Mouse (Mus musculus) lung, postnatal 36 days (tissue): ENCODE data around the gene 1110002E22Rik.

Source experiments
- DNase-seq: peaks from one replicate; pipeline ENCODE4 v3.0.0; 2022; ENCODE audit warnings: mixed read lengths

1110002E22Rik gene

DNA sequence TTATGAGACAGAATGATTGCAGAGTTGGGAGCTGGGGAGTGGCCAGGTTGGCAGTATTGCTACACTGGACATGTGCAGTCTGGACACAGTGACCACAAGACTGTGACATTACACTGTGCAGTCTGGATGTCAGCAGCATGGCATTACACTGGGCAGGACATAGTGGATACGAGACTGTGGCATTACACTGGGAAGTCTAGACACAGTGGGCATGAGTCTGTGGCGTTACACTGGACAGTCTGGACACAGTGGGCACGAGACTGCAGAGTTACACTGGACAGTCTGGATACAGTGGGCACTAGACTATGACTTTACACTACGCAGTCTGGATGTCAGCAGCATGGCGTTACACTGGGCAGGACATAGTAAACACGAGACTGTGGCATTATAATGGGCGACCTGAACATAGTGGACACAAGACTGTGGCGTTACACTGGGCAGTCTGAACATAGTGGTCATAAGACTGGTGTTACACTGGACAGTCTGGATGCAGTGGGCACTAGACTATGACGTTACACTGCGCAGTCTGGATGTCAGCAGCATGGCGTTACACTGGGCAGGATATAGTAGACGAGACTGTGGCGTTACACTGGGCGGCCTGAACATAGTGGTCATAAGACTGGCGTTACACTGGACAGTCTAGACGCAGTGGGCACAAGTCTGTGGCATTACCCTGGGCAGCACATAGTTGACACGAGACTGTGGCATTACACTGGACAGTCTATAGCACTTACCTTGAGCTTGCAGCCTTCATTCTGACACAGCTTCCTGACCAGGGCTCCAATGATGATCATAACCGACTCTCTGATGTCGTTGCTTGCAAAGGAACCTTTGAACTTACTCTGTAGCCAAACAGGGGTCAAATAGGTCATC lies 46.3 kb downstream of the 1110002E22Rik start:
- DNase-seq, result no peak

DNA sequence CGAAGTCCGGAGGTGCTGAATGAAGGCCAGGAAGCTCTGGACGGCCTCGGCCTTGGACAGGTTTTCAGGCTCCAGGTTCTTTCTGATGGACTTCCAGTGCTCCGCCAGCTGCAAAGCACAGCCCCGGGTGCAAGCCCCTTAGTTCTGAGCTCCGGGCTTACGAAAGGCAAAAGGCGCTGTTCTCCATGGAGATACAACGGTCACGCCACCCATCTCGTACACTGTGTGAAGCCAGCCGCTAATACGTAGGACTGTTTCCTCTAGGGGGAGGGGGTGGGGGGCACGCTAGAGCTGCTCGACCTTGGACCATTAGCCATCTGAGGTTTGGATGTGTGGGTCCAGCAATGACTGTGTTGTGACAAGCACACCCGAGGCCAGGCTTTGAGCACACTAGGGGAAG lies 49.3 kb downstream of the 1110002E22Rik start:
- no peak for DNase-seq

DNA sequence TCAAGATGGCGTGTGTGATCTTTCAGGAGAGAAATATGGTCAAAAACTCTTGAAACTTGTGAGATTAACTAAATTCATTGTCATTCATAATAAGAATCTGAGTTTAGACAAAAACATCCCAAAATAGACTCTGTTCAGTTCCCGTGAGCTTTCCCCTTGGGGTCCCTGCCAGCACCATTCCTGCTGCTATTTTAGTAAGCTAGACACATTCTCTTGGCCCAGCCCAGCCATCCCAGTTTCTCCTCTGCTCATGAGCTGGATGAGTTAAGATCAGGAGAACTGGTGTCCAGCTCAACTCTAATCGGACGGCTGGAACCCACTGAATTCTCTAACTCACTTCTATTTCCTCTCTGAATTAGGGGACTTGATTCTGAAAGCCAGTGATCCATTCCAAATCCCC lies 52.0 kb downstream of the 1110002E22Rik start:
- no peak for DNase-seq

DNA sequence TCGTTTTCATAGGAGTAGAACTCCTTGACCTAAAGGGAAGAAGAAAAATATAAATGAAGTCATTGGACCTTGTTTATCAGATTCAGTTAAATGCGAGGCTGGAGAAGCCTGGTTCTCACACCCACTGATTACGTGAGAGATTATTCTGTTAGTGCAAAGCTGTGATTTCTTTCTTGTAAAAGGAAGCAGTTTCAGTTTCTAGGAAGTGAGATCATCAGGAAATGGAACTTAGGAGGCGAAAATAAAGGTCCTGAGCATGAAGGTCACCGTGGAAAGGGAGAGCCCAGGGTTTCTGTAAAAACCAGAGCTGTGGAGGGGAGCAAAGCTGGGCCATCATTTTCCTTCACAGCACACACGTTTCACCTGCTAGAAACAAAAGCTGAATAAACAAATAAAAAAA lies 53.5 kb downstream of the 1110002E22Rik start:
- DNase-seq, result no peak

DNA sequence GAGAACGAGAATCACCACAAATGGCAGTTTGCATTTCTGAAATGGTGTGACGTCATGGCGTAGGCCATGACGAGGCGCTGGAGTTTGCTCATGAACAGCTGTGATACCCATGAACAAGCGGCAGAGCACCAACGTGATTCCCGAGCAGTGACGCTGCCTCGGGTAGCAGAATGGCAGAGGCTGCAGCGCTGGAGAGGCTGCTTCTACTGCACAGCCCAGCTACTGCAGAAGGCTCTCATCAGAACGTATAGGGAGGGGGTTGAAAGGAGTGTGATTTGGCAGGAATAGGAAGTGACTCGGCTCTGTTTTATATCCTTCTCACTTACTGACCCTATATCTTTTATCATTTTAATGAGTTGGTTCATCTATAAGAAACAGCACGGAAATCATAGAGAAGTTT lies 54.0 kb downstream of the 1110002E22Rik start:
- no peak for DNase-seq

DNA sequence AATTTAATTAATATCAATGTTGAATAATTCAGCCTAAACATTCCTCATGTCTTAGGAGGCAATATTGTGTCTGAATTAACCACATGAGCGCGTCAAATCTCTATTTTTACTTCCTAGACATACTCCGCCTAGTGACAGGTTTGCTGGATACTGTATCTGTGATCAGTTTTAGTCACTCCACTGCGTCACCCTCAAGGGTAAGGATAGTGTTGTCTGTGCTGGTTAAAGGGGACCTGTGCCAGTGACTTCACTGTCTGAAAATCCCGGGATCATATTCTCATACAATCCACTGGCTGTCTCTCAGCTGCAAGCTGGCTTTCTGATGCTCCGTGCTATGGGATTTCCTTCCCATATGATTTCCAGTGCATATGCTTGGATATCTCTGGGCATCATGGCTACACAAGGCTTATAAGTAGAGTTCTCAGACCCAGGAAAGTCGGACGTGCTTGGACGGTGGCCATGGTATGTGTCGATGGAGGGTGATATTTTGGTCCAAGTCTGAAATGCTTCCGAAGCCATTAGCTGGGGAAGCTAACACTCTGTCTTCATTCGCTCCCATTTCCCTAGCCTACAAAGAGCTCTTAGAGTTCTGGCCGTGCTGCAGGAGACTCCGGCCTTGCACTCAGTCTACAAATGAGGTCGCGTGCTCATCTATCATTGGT lies 54.7 kb downstream of the 1110002E22Rik start:
- no peak for DNase-seq

DNA sequence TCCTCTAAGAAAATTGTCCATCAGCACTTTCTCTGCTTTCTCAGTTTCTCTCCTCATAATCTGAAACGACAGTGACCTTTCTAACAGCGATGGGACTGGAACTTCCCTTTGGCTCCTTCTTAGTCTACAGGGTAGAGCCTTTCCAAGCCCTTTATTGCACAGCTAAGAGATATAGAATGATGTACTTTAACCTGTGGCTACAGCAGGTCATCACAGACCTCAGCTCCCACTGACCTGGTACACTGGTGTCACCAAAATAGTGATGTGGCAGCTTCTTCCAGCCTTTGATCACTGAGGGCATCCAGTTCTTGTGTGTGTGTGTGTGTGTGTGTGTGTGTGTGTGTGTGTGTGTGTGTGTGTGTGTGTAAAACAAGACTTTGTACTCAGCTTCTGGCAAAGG lies 56.6 kb downstream of the 1110002E22Rik start:
- DNase-seq, result no peak

DNA sequence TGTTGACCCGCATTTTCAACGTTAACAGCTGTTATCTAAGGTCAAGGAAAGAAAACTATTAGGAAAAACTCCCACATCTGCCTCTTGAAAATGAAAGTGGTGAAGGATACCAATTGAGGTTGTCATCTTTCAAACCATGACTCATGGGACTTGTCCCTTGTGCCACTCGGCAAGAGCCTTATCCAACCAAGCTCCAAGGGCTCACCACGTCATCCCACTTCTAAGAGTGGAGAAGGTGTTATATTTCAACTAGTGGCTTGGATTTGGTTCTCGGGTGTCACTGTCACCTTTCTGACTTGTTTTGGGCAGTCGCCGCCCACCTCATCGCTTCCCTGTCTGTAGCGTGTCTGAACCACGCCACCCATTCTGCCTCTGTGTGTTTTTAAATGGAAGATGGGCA lies 59.0 kb downstream of the 1110002E22Rik start:
- DNase-seq, result no peak

DNA sequence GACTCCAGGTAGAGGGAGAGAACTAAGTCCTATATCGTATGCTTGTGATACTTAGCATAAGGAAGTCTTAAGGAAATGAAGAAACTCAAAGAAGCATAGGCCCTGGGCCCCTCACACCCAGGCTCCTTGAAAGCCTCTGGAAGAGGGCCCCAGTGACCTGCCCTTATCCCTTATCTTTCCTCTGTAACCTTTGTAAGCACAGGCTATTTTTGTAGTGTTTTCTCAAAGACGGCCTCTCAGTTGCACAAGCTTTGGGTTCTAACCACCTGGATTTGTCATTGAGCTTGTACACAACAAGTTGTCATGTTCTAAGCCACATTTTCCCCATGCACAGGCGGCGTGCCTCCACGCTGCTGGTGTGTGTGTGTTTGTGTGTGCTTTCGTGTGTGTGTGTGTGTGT lies 64.3 kb downstream of the 1110002E22Rik start:
- no peak for DNase-seq

DNA sequence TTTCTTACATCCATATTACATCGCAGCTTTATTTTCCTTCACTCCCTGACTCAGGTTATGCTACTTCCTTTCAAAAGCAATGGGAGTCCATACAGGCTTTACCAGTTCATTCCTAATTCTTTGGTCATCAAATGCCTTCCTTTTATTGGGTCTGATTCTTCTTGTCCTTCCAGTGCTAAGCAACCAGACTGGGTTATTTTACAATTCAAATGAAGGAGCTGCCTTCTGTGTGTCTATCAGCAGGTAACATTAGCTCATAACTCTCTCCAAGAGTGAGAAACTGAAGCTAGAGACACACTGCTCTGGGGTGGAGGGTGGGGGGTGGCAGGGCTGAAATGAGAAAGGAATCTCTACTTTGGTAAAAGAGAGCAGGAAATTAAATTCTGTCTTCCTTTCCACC lies 65.8 kb downstream of the 1110002E22Rik start:
- no peak for DNase-seq
